Mouse (Mus musculus): ENCODE results near the gene Fibp. TPM values are rescaled to one million over a fixed set of nuclear protein-coding genes. Genes with fewer than 3 reads are reported as not detected.

Fibp gene
- polyA plus RNA-seq, 1 experiment from 2014 or later = 155 TPM

- Histone ChIP-seq H3K4me2 (peak overlapping the region; percentile 51; the same call in 1 of the 2 replicates), H3K27ac (no peak overlapping the region), H3K36me3 (ENCODE audit: poor library complexity, severe bottlenecking) (no peaks in the 10 kb centered on the region; the same call in 1 of the 2 replicates), H3K9ac (no peak overlapping the region), H3K4me3 (no peak overlapping the region), H3K9me3 (replicated peaks) (no peaks in the 10 kb centered on the region), H3K4me1 (peaks cover 6% of the 10 kb centered on the region), H3K27me3 (0 out of 2 replicates have a peak, but pooled peaks cover 6% of the 10 kb centered on the region)
- ATAC-seq = no peak
- 74% methylated on average over 7 of the region's 7 CpGs for WGBS
Observed at GRCm38 (mm10) chr19:5433951-5434350, 26.5 kb upstream of the Fibp start.

GRCm38 (mm10) chr19:5444371-5444908 is 16.0 kb upstream of the Fibp start:
- Histone ChIP-seq H3K4me3 (no peak overlapping the region), H3K36me3 (ENCODE audit: poor library complexity, severe bottlenecking) (no peaks in the 10 kb centered on the region), H3K27ac (no peak overlapping the region), H3K4me1 (peaks cover 17% of the 10 kb centered on the region), H3K9ac (no peak overlapping the region), H3K9me3 (replicated peaks) (peaks cover 6% of the 10 kb centered on the region; the same call in 1 of the 2 replicates), H3K4me2 (no peak overlapping the region), H3K27me3 (peaks cover 47% of the 10 kb centered on the region)
- ATAC-seq = no peak
- 73% methylated on average over 9 of the region's 9 CpGs for WGBS

GRCm38 (mm10) chr19:5444954-5445353 is 15.5 kb upstream of the Fibp start:
- Histone ChIP-seq H3K27me3 (peaks cover 52% of the 10 kb centered on the region), H3K36me3 (ENCODE audit: poor library complexity, severe bottlenecking) (no peaks in the 10 kb centered on the region), H3K9me3 (replicated peaks) (peaks cover 6% of the 10 kb centered on the region; the same call in 1 of the 2 replicates), H3K4me3 (no peak overlapping the region), H3K4me1 (peaks cover 17% of the 10 kb centered on the region), H3K9ac (no peak overlapping the region), H3K4me2 (no peak overlapping the region), H3K27ac (no peak overlapping the region)
- ATAC-seq = no peak
- 37% methylated on average over 7 of the region's 7 CpGs for WGBS

- WGBS = 90% methylated on average over 5 of the region's 5 CpGs
- no peak for ATAC-seq
- H3K27me3 ChIP-seq = peaks cover 60% of the 10 kb centered on the region
Observed at GRCm38 (mm10) chr19:5445747-5446146, 14.7 kb upstream of the Fibp start.

GRCm38 (mm10) chr19:5447515-5448353 is 12.7 kb upstream of the Fibp start, which contains the start of gene Fosl1:
Fosl1 (plus strand) TSS chr19:5447547.
- WGBS = 1% methylated on average over 70 of the region's 70 CpGs
- Histone ChIP-seq H3K4me3 (peak within 1 kb of the TSS; percentile 53), H3K4me1 (peaks cover 17% of the 10 kb centered on the region), H3K36me3 (ENCODE audit: poor library complexity, severe bottlenecking) (no peaks in the 10 kb centered on the region), H3K9me3 (replicated peaks) (no peaks in the 10 kb centered on the region), H3K27ac (no peak within 1 kb of the TSS), H3K4me2 (peak within 1 kb of the TSS; percentile 95), H3K27me3 (peaks cover 67% of the 10 kb centered on the region), H3K9ac (peak within 1 kb of the TSS; percentile 61)
- ATAC-seq = peak; percentile 70

More at GRCm38 (mm10) chr19:5445747-5446146, 14.7 kb upstream of the Fibp start:
- Histone ChIP-seq H3K27ac (no peak overlapping the region), H3K4me2 (no peak overlapping the region), H3K4me1 (peaks cover 17% of the 10 kb centered on the region), H3K4me3 (no peak overlapping the region), H3K36me3 (ENCODE audit: poor library complexity, severe bottlenecking) (no peaks in the 10 kb centered on the region), H3K9me3 (replicated peaks) (no peaks in the 10 kb centered on the region), H3K9ac (no peak overlapping the region)

GRCm38 (mm10) chr19:5448354-5449150 is 11.9 kb upstream of the Fibp start:
- H3K9ac ChIP-seq = 0 out of 2 replicates have a peak overlapping the region, but pooled peaks have one; percentile 61
- no peak for ATAC-seq
- peak overlapping the region; percentile 95 for H3K4me2 ChIP-seq
- WGBS = 7% methylated on average over 36 of the region's 36 CpGs
- peaks cover 17% of the 10 kb centered on the region for H3K4me1 ChIP-seq
- peaks cover 67% of the 10 kb centered on the region for H3K27me3 ChIP-seq
- H3K36me3 ChIP-seq (ENCODE audit: poor library complexity, severe bottlenecking) = no peaks in the 10 kb centered on the region
- H3K27ac ChIP-seq = no peak overlapping the region
- H3K9me3 ChIP-seq (replicated peaks) = no peaks in the 10 kb centered on the region
- peak overlapping the region; percentile 53 for H3K4me3 ChIP-seq

- no peak overlapping the region for H3K4me2 ChIP-seq
- 0 out of 2 replicates have a peak, but pooled peaks cover 9% of the 10 kb centered on the region for H3K36me3 ChIP-seq (ENCODE audit: poor library complexity, severe bottlenecking)
- peaks cover 23% of the 10 kb centered on the region for H3K4me1 ChIP-seq
- H3K9ac ChIP-seq = no peak overlapping the region
- no peaks in the 10 kb centered on the region for H3K9me3 ChIP-seq (replicated peaks)
- ATAC-seq = no peak
- WGBS = 84% methylated on average over 3 of the region's 3 CpGs
- peaks cover 67% of the 10 kb centered on the region for H3K27me3 ChIP-seq
- no peak overlapping the region for H3K4me3 ChIP-seq
- no peak overlapping the region for H3K27ac ChIP-seq
Observed at GRCm38 (mm10) chr19:5449673-5450072, 10.7 kb upstream of the Fibp start.

GRCm38 (mm10) chr19:5451766-5452165 is 8.6 kb upstream of the Fibp start:
- H3K9ac ChIP-seq = no peak overlapping the region
- H3K9me3 ChIP-seq (replicated peaks) = no peaks in the 10 kb centered on the region
- no peak overlapping the region for H3K27ac ChIP-seq
- no peak overlapping the region for H3K4me2 ChIP-seq
- 82% methylated on average over 6 of the region's 6 CpGs for WGBS
- peaks cover 47% of the 10 kb centered on the region for H3K27me3 ChIP-seq
- 0 out of 2 replicates have a peak, but pooled peaks cover 9% of the 10 kb centered on the region for H3K36me3 ChIP-seq (ENCODE audit: poor library complexity, severe bottlenecking)
- no peak for ATAC-seq
- H3K4me1 ChIP-seq = peaks cover 44% of the 10 kb centered on the region
- H3K4me3 ChIP-seq = no peak overlapping the region

- no peak overlapping the region for H3K27ac ChIP-seq
- H3K36me3 ChIP-seq (ENCODE audit: poor library complexity, severe bottlenecking) = 0 out of 2 replicates have a peak, but pooled peaks cover 9% of the 10 kb centered on the region
- peaks cover 36% of the 10 kb centered on the region for H3K4me1 ChIP-seq
- H3K9me3 ChIP-seq (replicated peaks) = no peaks in the 10 kb centered on the region
- peak overlapping the region; percentile 77; the same call in 1 of the 2 replicates for H3K4me3 ChIP-seq
- peak overlapping the region; percentile 99 for H3K4me2 ChIP-seq
- 84% methylated on average over 12 of the region's 12 CpGs for WGBS
- H3K27me3 ChIP-seq = peaks cover 19% of the 10 kb centered on the region
- H3K9ac ChIP-seq = 0 out of 2 replicates have a peak overlapping the region, but pooled peaks have one; percentile 22
- ATAC-seq = no peak
Observed at GRCm38 (mm10) chr19:5455037-5455436, 5.4 kb upstream of the Fibp start.

GRCm38 (mm10) chr19:5455568-5455967 is 4.8 kb upstream of the Fibp start:
- ATAC-seq = no peak
- Histone ChIP-seq H3K4me2 (peak overlapping the region; percentile 99), H3K27ac (peak overlapping the region; percentile 14; the same call in 1 of the 2 replicates), H3K36me3 (ENCODE audit: poor library complexity, severe bottlenecking) (0 out of 2 replicates have a peak, but pooled peaks cover 9% of the 10 kb centered on the region), H3K4me1 (peaks cover 37% of the 10 kb centered on the region), H3K9ac (0 out of 2 replicates have a peak overlapping the region, but pooled peaks have one; percentile 22), H3K4me3 (peak overlapping the region; percentile 77), H3K27me3 (peaks cover 13% of the 10 kb centered on the region), H3K9me3 (replicated peaks) (no peaks in the 10 kb centered on the region)
- 69% methylated on average over 8 of the region's 8 CpGs for WGBS

GRCm38 (mm10) chr19:5456241-5456921 is 4.0 kb upstream of the Fibp start:
- Histone ChIP-seq H3K9ac (peak overlapping the region; percentile 89), H3K4me2 (peak overlapping the region; percentile 99), H3K9me3 (replicated peaks) (no peaks in the 10 kb centered on the region), H3K27ac (peak overlapping the region; percentile 96), H3K36me3 (ENCODE audit: poor library complexity, severe bottlenecking) (0 out of 2 replicates have a peak, but pooled peaks cover 9% of the 10 kb centered on the region), H3K27me3 (peaks cover 6% of the 10 kb centered on the region; the same call in 1 of the 2 replicates), H3K4me3 (peak overlapping the region; percentile 77), H3K4me1 (peaks cover 43% of the 10 kb centered on the region)
- ATAC-seq = no peak
- whole genome bisulfite sequencing = 5% methylated on average over 26 of the region's 26 CpGs
